Mouse (Mus musculus): ENCODE results near the gene Ltc4s.

- TF ChIP-seq CTCF (IDR thresholded peaks at IDR 0.05; ENCODE audit: insufficient read depth, low read depth, low read length) (no peak), POLR2A (IDR thresholded peaks at IDR 0.05; ENCODE audit: insufficient read depth, low read depth, low read length) (no peak)
These were observed 5.4 kb downstream of the Ltc4s start for GRCm38 (mm10) chr11:50233022-50233421.
